Mouse (Mus musculus): ENCODE results near the gene B3gnt2. TPM values are rescaled to one million over a fixed set of nuclear protein-coding genes. Genes with fewer than 3 reads are reported as not detected.
"Not testable (repeated sequence)": the region's sequence is repeated elsewhere in the genome, so short reads cannot be mapped to it uniquely, and the experiment has no call there.

The B3gnt2 gene
- total RNA-seq, 2 experiments from 2014 or later: 6.3 to 8.8 TPM

DNA sequence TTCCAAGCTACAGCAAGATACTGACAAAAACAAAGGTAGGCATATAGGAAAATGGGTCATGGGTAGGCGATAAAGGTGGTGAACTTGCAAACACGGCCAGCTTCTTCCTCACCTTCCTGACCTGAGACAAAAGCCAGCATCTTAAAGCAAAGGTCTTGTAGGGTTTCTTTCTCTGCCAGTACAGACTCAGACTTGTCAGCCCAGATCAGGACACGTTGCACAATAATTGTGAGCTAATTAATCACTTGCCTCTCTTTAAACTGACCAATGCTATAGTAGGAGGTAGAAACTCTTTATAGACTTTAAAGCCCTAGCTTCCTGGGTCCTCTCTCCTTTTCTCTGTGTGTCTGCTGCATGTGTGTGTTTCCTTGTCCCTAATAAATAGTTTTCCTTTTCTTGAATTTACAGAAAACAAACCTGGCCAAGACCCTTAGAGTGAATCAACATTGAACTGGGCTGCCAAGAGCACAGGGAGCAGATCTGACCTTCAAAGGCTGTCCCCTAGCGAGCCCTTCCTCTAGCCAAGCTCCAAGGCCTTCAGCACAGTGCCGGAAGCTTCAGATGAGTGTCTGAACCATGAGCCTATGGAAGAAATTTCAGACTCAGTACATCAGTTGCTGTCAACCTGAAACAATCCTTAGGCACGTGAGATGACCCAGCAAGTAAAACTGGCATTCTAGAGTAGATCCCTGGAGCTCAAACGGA, 124.1 kb downstream of the B3gnt2 start:
- no peak for DNase-seq (ENCODE audit: low spot score in 2 of 2)

DNA sequence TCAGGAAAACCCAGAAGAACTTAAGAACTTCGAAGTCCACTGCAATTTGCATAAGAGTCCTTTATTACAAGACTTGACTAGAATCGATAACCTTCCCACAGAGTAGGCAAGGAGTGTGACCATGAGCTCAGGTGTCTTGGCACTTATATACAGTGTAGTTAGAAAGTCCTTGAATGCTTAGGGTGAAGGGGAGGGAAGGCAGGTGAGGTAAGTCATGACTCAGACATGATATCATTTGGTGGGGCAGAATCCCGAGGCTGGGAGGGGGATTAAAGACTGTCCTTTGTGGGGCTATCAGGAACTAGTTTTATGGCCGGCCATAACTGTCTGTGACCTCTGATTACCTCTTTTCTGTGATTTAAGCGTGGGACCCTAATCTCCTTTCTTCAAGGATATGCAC, 125.6 kb downstream of the B3gnt2 start:
- not testable (repeated sequence) for DNase-seq (ENCODE audit: low spot score in 2 of 2)

DNA sequence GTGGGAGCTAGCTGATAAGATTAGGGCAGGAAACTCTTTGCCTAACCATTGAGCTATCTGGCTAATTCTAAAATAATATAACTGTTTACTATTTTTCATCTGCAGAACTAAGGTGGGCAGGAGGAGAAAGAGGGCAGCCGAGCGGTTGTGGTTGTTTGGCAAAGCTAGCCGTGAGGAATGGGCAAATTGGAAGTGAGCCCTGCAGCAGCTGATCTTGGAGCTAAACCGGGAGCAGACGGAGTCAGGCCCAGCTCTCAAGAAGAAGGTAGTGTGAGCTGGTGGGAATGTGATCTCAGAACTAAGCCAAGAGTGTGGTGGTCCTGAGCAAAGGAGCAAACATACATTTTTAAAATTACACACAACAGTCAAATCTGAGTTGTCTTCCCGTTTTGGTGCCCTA, 126.8 kb downstream of the B3gnt2 start:
- DNase-seq (ENCODE audit: low spot score in 2 of 2): no peak

GRCm38 (mm10) chr11:22732907-22733306, 127.9 kb downstream of the B3gnt2 start:
- DNase-seq (ENCODE audit: low spot score in 2 of 2): no peak

- no peak for DNase-seq (ENCODE audit: low spot score in 2 of 2)
These were observed 137.7 kb downstream of the B3gnt2 start for GRCm38 (mm10) chr11:22723096-22723495.

DNA sequence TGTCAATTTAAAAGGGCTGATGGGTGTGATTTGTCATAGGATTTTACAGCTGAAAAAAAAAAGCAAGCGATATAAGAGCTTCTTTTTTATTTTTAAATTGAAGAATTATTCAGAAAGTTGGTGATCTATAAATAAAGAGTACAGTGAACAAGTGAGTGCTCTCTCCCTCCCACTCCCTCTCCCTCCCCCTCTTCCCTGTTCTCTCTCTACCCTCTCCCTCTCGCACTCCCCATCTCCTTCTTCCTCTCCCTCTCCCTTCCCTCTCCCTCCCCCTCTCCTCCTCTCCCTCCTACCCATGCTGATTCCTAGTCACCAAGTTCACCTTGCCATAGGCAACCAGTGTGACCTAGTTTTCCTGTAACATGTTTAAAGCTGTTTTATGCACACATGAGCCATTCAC, 140.7 kb downstream of the B3gnt2 start:
- DNase-seq (ENCODE audit: low spot score in 2 of 2): no peak

DNA sequence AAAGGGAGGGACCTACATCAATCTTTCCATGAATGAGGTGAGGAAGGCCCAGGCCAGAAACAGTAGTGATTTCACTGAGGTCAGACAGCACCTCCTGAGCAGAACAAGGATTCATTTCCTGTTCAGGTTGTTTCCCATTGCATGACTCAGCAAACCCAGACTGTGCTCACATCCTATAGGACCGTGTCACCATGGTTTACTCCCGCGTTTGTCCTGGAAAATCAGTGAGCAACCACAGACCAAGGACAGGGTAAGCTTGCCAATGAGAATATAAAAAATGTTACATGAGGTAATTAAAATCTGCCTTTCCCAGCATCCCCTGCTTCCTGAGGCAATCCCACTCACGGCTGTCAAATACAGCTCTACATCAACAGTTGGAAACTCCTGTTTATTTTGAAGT, 141.2 kb downstream of the B3gnt2 start:
- no peak for DNase-seq (ENCODE audit: low spot score in 2 of 2)

GRCm38 (mm10) chr11:22718036-22718435, 142.7 kb downstream of the B3gnt2 start:
- no peak for DNase-seq (ENCODE audit: low spot score in 2 of 2)

- no peak for DNase-seq (ENCODE audit: low spot score in 2 of 2)
These were observed 149.4 kb downstream of the B3gnt2 start for GRCm38 (mm10) chr11:22711327-22711726.

DNA sequence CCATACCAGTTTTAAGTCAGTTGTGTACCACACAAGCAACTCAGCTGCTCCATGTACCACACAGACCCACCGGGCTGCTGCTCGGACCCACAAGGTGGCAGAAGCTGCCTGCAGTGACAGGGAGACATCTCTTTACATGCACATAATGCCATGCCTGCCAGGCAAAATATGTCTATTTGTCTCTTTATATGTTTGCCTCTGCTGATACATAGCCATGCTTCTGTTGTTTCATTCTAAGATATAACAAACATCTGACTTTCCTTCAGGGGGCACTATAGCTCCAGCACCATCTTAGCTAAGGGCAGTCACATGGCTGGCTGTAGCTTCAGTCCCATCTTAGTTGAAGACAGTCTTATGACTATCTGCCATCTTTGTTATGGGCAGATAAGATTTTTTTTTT, 150.2 kb downstream of the B3gnt2 start:
- no peak for DNase-seq (ENCODE audit: low spot score in 2 of 2)

Other genes starting within 250 kb of the B3gnt2 start
- 10 to 100 TPM in 1 of 2 experiments, 1 to 10 TPM in 1; 9.2 to 11.4 TPM for gene Zrsr1, start 111.0 kb upstream of the B3gnt2 start, total RNA-seq (2021)
- gene Gm28048, start 121.1 kb upstream of the B3gnt2 start, total RNA-seq (2021): 1 to 10 TPM; 5.5 to 6.5 TPM
- 100 to 1,000 TPM; 139 to 159 TPM for gene Commd1, start 121.4 kb upstream of the B3gnt2 start, total RNA-seq (2021)
- gene Cct4, start 129.6 kb upstream of the B3gnt2 start, total RNA-seq (2021): 100 to 1,000 TPM; 146 to 158 TPM
- gene Fam161a, start 146.6 kb upstream of the B3gnt2 start, total RNA-seq (2021): 1 to 10 TPM; 3.1 to 4.0 TPM

Measured in gastrocnemius, postnatal 4 days (tissue).